Mouse (Mus musculus): ENCODE results near the gene Acaca. TPM values are rescaled to one million over a fixed set of nuclear protein-coding genes. Genes with fewer than 3 reads are reported as not detected.

Acaca gene
- polyA plus RNA-seq (2012; rRNA removed), result 27.0 and 28.0 TPM in 2 replicates

GRCm38 (mm10) chr11:84128943-84129798, at the start of gene Acaca, which contains the start of gene Tada2a:
Acaca (plus strand) TSS chr11:84129672.
Tada2a (minus strand) TSS chr11:84129600.
- peak within 1 kb of the TSS; percentile 75 for H3K4me3 ChIP-seq (ENCODE audit: insufficient read depth, low read length)
- H3K4me1 ChIP-seq (ENCODE audit: control insufficient read depth, insufficient read depth, low read length), result peaks cover 3% of the 10 kb centered on the region; the same call in 1 of the 2 replicates
- H3K27ac ChIP-seq (ENCODE audit: insufficient read depth, low read length), result peak within 1 kb of the TSS; percentile 69; the same call in 1 of the 2 replicates
- peak; percentile 77; the same call in 1 of the 2 replicates for TF ChIP-seq POLR2A (IDR thresholded peaks at IDR 0.05; ENCODE audit: extremely low read depth, insufficient read depth, low read length)
- no peak for TF ChIP-seq CTCF (IDR thresholded peaks at IDR 0.05; ENCODE audit: extremely low read depth, insufficient read depth, low read length)

DNA sequence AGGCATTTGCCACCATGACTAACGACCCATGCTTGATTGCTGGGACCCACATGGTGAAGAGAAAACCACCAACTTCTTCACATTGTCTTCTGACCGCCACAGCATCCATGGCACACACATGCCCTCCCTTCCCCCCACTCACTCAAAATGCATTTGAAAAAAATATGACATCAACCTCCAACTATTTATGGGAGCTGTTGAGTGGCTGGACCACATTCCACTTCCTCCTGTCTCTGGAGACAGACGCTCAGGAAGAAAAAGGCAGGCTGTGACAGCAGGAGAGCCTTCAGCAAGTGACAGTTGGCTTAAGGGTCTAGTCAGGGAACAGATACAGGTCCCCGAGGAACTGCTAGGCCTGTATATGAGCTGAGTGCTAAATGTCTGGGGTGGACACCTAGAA, 49.6 kb upstream of the Acaca start:
- H3K27ac ChIP-seq (ENCODE audit: insufficient read depth, low read length), result no peak overlapping the region
- TF ChIP-seq CTCF (IDR thresholded peaks at IDR 0.05; ENCODE audit: extremely low read depth, insufficient read depth, low read length) (no peak), POLR2A (IDR thresholded peaks at IDR 0.05; ENCODE audit: extremely low read depth, insufficient read depth, low read length) (no peak)
- peaks cover 6% of the 10 kb centered on the region; the same call in 1 of the 2 replicates for H3K4me1 ChIP-seq (ENCODE audit: control insufficient read depth, insufficient read depth, low read length)
- no peak overlapping the region for H3K4me3 ChIP-seq (ENCODE audit: insufficient read depth, low read length)

- H3K4me3 ChIP-seq (ENCODE audit: insufficient read depth, low read length), result no peak overlapping the region
- H3K27ac ChIP-seq (ENCODE audit: insufficient read depth, low read length), result no peak overlapping the region
- TF ChIP-seq CTCF (IDR thresholded peaks at IDR 0.05; ENCODE audit: extremely low read depth, insufficient read depth, low read length) (no peak), POLR2A (IDR thresholded peaks at IDR 0.05; ENCODE audit: extremely low read depth, insufficient read depth, low read length) (no peak)
- peaks cover 6% of the 10 kb centered on the region; the same call in 1 of the 2 replicates for H3K4me1 ChIP-seq (ENCODE audit: control insufficient read depth, insufficient read depth, low read length)
Observed at GRCm38 (mm10) chr11:84080327-84080726, 49.1 kb upstream of the Acaca start.

DNA sequence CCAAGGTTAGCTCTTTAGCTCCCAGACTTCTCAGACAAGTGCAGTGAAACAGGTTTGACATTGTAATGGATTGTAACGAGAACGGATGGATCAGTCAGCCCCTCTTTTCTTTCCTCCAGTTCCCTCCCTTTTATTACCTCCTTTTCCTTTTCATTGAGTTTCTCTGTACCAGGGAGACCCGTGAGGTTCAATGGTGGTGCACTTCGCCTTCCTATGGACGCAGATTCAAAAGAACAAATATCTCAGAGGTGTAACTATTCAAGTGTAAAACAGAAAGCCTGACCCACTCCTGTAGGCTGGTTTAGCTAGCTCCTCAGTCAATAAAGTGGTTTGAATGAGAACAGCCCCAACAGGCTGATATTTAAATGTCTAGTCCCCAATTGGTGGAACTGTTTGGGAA, 47.6 kb upstream of the Acaca start:
- no peak overlapping the region for H3K27ac ChIP-seq (ENCODE audit: insufficient read depth, low read length)
- TF ChIP-seq CTCF (IDR thresholded peaks at IDR 0.05; ENCODE audit: extremely low read depth, insufficient read depth, low read length), result no peak
- TF ChIP-seq POLR2A (IDR thresholded peaks at IDR 0.05; ENCODE audit: extremely low read depth, insufficient read depth, low read length), result no peak
- H3K4me1 ChIP-seq (ENCODE audit: control insufficient read depth, insufficient read depth, low read length), result peaks cover 6% of the 10 kb centered on the region; the same call in 1 of the 2 replicates
- H3K4me3 ChIP-seq (ENCODE audit: insufficient read depth, low read length), result no peak overlapping the region

GRCm38 (mm10) chr11:84090572-84090971, 38.9 kb upstream of the Acaca start:
- H3K4me3 ChIP-seq (ENCODE audit: insufficient read depth, low read length), result no peak overlapping the region
- H3K4me1 ChIP-seq (ENCODE audit: control insufficient read depth, insufficient read depth, low read length), result no peaks in the 10 kb centered on the region
- TF ChIP-seq CTCF (IDR thresholded peaks at IDR 0.05; ENCODE audit: extremely low read depth, insufficient read depth, low read length), result no peak
- TF ChIP-seq POLR2A (IDR thresholded peaks at IDR 0.05; ENCODE audit: extremely low read depth, insufficient read depth, low read length), result no peak
- H3K27ac ChIP-seq (ENCODE audit: insufficient read depth, low read length), result no peak overlapping the region

DNA sequence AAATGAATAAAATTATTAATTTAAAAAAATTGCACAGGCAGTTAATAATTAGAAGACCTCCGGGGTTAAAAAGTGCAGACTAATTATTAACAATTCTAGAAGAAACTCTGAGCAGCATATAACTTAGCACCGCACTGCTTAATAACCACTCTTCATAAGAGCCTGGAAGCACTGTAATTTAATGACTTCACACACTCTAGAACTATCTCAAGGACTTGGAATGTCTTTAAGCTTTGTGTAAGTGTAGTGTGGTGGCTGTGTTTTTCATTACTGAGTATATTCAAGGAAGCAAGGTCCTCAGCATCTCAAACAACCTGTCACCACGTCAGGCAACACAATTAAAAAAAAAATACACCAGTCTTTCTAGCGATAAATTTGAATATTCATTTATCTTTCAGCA, 34.4 kb upstream of the Acaca start:
- TF ChIP-seq CTCF (IDR thresholded peaks at IDR 0.05; ENCODE audit: extremely low read depth, insufficient read depth, low read length) (no peak), POLR2A (IDR thresholded peaks at IDR 0.05; ENCODE audit: extremely low read depth, insufficient read depth, low read length) (no peak)
- Histone ChIP-seq H3K4me1 (ENCODE audit: control insufficient read depth, insufficient read depth, low read length) (0 out of 2 replicates have a peak, but pooled peaks cover 1% of the 10 kb centered on the region), H3K27ac (ENCODE audit: insufficient read depth, low read length) (no peak overlapping the region), H3K4me3 (ENCODE audit: insufficient read depth, low read length) (no peak overlapping the region)

DNA sequence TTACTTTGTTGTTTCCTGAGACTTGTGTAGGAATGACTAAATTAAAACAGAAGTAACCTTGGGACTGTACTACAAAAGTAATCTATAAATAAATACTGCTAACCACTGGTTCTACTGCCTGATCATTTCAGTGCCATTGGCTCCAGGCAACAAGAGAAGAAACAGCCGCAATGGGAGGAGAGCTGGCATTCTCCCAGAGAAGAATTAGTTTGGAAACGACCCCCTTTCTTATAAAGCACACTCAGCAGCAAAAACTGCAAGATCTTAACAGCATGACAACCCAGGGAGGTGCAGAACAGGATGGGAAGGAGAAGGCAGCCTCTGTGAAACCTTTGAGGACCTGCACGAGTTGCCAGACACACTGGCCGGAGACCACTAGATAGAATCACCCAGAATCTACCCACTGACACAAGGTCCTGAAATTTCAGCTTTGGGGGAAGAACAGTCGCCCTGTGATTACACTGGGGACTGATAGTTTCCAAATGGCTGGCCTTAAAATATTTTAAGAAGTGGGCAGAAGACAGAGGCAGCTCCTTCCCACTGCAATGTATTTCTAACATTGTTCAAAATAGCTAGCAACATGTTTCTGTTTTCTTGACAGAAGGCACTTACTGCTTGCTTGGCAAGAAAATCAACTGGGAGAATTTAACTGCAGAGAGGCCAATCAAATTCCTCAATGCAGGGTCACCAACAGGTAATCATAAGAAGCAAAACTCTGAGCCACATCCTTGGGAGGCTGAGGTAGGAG, 32.0 kb upstream of the Acaca start:
- peak overlapping the region; percentile 24 for H3K27ac ChIP-seq (ENCODE audit: insufficient read depth, low read length)
- TF ChIP-seq CTCF (IDR thresholded peaks at IDR 0.05; ENCODE audit: extremely low read depth, insufficient read depth, low read length), result no peak
- no peak for TF ChIP-seq POLR2A (IDR thresholded peaks at IDR 0.05; ENCODE audit: extremely low read depth, insufficient read depth, low read length)
- H3K4me3 ChIP-seq (ENCODE audit: insufficient read depth, low read length), result no peak overlapping the region
- H3K4me1 ChIP-seq (ENCODE audit: control insufficient read depth, insufficient read depth, low read length), result 0 out of 2 replicates have a peak, but pooled peaks cover 1% of the 10 kb centered on the region

DNA sequence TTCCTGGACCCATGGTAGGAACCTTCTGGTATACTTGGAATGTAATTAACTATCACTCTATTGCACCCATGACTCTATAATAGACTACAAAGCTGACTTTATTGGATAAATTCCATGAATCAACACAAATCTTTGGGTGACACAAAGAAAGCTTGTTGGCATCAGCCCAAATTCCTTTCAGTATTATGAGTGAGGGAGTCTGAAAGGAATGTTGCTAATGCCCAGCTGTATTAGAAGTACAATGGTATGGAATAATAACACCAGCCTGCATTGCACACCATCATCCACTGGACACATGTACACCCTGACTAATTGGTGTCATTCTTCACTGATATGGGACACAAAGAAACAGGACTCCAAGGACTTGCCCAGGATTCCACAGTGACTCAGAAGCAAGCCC, 28.3 kb upstream of the Acaca start:
- Histone ChIP-seq H3K27ac (ENCODE audit: insufficient read depth, low read length) (no peak overlapping the region), H3K4me1 (ENCODE audit: control insufficient read depth, insufficient read depth, low read length) (0 out of 2 replicates have a peak, but pooled peaks cover 1% of the 10 kb centered on the region), H3K4me3 (ENCODE audit: insufficient read depth, low read length) (no peak overlapping the region)
- TF ChIP-seq CTCF (IDR thresholded peaks at IDR 0.05; ENCODE audit: extremely low read depth, insufficient read depth, low read length) (no peak), POLR2A (IDR thresholded peaks at IDR 0.05; ENCODE audit: extremely low read depth, insufficient read depth, low read length) (no peak)

DNA sequence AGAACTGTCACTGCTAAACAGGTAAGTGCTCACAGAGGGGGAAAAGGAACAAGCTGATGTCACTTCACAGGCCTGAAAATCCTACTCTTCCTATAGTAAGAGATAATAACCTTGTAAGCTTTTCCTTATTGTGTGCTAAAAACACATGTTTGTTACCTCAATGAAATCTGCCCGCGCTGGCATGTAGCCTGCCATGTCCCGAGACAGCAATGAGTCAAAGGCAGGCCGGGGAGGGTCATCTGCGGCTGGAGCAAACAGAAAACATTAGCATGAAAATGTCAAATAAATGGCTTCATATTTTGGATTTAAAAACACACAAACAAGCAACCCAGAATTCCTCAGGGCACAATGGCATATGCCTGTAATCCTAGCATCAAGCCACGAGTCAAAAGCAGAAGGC, 25.4 kb upstream of the Acaca start:
- H3K4me1 ChIP-seq (ENCODE audit: control insufficient read depth, insufficient read depth, low read length), result no peaks in the 10 kb centered on the region
- no peak for TF ChIP-seq CTCF (IDR thresholded peaks at IDR 0.05; ENCODE audit: extremely low read depth, insufficient read depth, low read length)
- no peak for TF ChIP-seq POLR2A (IDR thresholded peaks at IDR 0.05; ENCODE audit: extremely low read depth, insufficient read depth, low read length)
- no peak overlapping the region for H3K4me3 ChIP-seq (ENCODE audit: insufficient read depth, low read length)
- H3K27ac ChIP-seq (ENCODE audit: insufficient read depth, low read length), result no peak overlapping the region

Data from cortical plate, adult 2 months (tissue).